8 mouse cellular contexts compared by ENCODE assay signal in genomic region chr6:134632756-134633155, GRCm38 (mm10). TPM values are rescaled to one million over a fixed set of nuclear protein-coding genes. Genes with fewer than 3 reads are reported as not detected.
A peak's percentile ranks its signal among the peaks of the same experiment; 100 is the strongest.
DNase-seq lines count a peak whose midpoint lies in the region; ATAC-seq and TF ChIP-seq lines count a peak whose summit lies in the region.

No protein-coding gene starts in this region.

- H3K9ac ChIP-seq in embryonic facial prominence, embryonic 14.5 days (ENCODE audit: low read depth, low read length), result peak overlapping the region; percentile 66

- peak overlapping the region; percentile 94 for H3K4me2 ChIP-seq in embryonic facial prominence, embryonic 14.5 days (ENCODE audit: low read depth, low read length)

- peak overlapping the region; percentile 86; the same call in 1 of the 2 replicates for H3K27ac ChIP-seq in left cerebral cortex, adult 2 months
- H3K27ac ChIP-seq in embryonic facial prominence, embryonic 14.5 days (replicated peaks; ENCODE audit: low read depth, low read length), result no peak overlapping the region
- H3K27ac ChIP-seq in olfactory bulb, adult 2 months (ENCODE audit: insufficient read depth, low read depth, low read length), result no peak overlapping the region

- no peak for ATAC-seq in embryonic facial prominence, embryonic 14.5 days (ENCODE audit: low read depth)
- ATAC-seq in granulocyte monocyte progenitor cell, adult 5-6 weeks (replicated peaks; ENCODE audit: poor library complexity, severe bottlenecking), result no peak

- peak overlapping the region; percentile 70 for H3K4me3 ChIP-seq in left cerebral cortex, adult 2 months
- peak overlapping the region; percentile 52 for H3K4me3 ChIP-seq in embryonic facial prominence, embryonic 14.5 days (ENCODE audit: low read depth, low read length)
- H3K4me3 ChIP-seq in olfactory bulb, adult 2 months (ENCODE audit: insufficient read depth, low read depth, low read length), result peak overlapping the region; percentile 62

- 0 out of 2 replicates have a peak, but pooled peaks cover 4% of the 10 kb centered on the region for H3K9me3 ChIP-seq in embryonic facial prominence, embryonic 14.5 days (ENCODE audit: control insufficient read depth, low read length)

- intact Hi-C loops in left cerebral cortex, adult 2 months (cut with DNase I), result no loop called here
- intact Hi-C loops in left cerebral cortex, postnatal 36 days (cut with DNase I), result no loop called here
- intact Hi-C loops in gastrocnemius, postnatal 36 days (cut with DNase I), result no loop called here

- WGBS in embryonic facial prominence, embryonic 14.5 days, result 40% methylated on average over 5 of the region's 5 CpGs
- 42% methylated on average over 5 of the region's 5 CpGs for WGBS in olfactory bulb, adult 2 months

- no peak for TF ChIP-seq POLR2A in olfactory bulb, adult 2 months (IDR thresholded peaks at IDR 0.05; ENCODE audit: insufficient read depth, low read depth, low read length)

- peaks cover 10% of the 10 kb centered on the region; the same call in 1 of the 2 replicates for H3K27me3 ChIP-seq in embryonic facial prominence, embryonic 14.5 days (replicated peaks; ENCODE audit: control insufficient read depth, insufficient read depth, low read length)

- no peak for TF ChIP-seq CTCF in left cerebral cortex, adult 2 months (IDR thresholded peaks at IDR 0.05)
- no peak for TF ChIP-seq CTCF in olfactory bulb, adult 2 months (IDR thresholded peaks at IDR 0.05; ENCODE audit: insufficient read depth, low read depth, low read length)

- no peak for DNase-seq in left cerebral cortex, adult 2 months (ENCODE audit: extremely low spot score in 1 of 2, low spot score in 2 of 2)
- no peak for DNase-seq in left cerebral cortex, postnatal 36 days (ENCODE audit: low spot score in 2 of 2)
- DNase-seq in embryonic facial prominence, embryonic 14.5 days (ENCODE audit: low spot score), result no peak
- DNase-seq in kidney, postnatal 14 days, result peak; percentile 22
- DNase-seq in gastrocnemius, postnatal 36 days, result no peak
- DNase-seq in spleen, postnatal 4 days (ENCODE audit: low spot score in 2 of 2), result no peak

- H3K36me3 ChIP-seq in embryonic facial prominence, embryonic 14.5 days (ENCODE audit: control insufficient read depth, insufficient read depth, low read length), result no peaks in the 10 kb centered on the region

- H3K4me1 ChIP-seq in embryonic facial prominence, embryonic 14.5 days (ENCODE audit: control insufficient read depth, insufficient read depth, low read length), result 0 out of 2 replicates have a peak, but pooled peaks cover 3% of the 10 kb centered on the region
- H3K4me1 ChIP-seq in olfactory bulb, adult 2 months (ENCODE audit: control insufficient read depth, insufficient read depth, low read length), result peaks cover 6% of the 10 kb centered on the region; the same call in 1 of the 2 replicates

RNA-seq across cellular contexts. Expression of gene Mansc1, which starts 0.5 kb away (rescaled TPM):
- total RNA-seq in left cerebral cortex, adult 2 months (2021), result 10 to 100 TPM; 11.5 to 12.7 TPM
- 10 to 100 TPM in 1 of 2 experiments, 1 to 10 TPM in 1; 9.9 to 14.0 TPM for total RNA-seq in left cerebral cortex, postnatal 36 days (2021)
- 1.9 and 2.1 TPM in 2 replicates for polyA plus RNA-seq in embryonic facial prominence, embryonic 14.5 days (2014; fragmentation: Nextera tagmentation; extraction: Ambion mirVana)
- polyA plus RNA-seq in olfactory bulb, adult 2 months (2012; ENCODE audit: insufficient read depth, insufficient read length, low replicate concordance, missing spikeins), result not detected in 2 replicates
- total RNA-seq in gastrocnemius, postnatal 36 days (2021), result 1 to 10 TPM in 1 of 2 experiments, under 1 TPM in 1; 0.96 to 1.1 TPM
- 5.3 and 6.3 TPM in 2 replicates for total RNA-seq in granulocyte monocyte progenitor cell, adult 5-6 weeks (2014; fragmentation: Nextera tagmentation)
- total RNA-seq in granulocyte monocyte progenitor cell, adult 5-6 weeks (2017), result 3.5 and 5.0 TPM in 2 replicates

RNA-seq across cellular contexts. Expression of gene Borcs5, which starts 6.6 kb away (rescaled TPM):
- total RNA-seq in left cerebral cortex, adult 2 months (2021), result 10 to 100 TPM; 34.1 to 37.6 TPM
- 10 to 100 TPM; 33.4 to 42.4 TPM for total RNA-seq in left cerebral cortex, postnatal 36 days (2021)
- polyA plus RNA-seq in embryonic facial prominence, embryonic 14.5 days (2014; fragmentation: Nextera tagmentation; extraction: Ambion mirVana), result 18.0 and 20.2 TPM in 2 replicates
- not detected in 2 replicates for polyA plus RNA-seq in olfactory bulb, adult 2 months (2012; ENCODE audit: insufficient read depth, insufficient read length, low replicate concordance, missing spikeins)
- total RNA-seq in gastrocnemius, postnatal 36 days (2021), result 10 to 100 TPM; 13.0 to 15.9 TPM
- 13.5 and 19.0 TPM in 2 replicates for total RNA-seq in granulocyte monocyte progenitor cell, adult 5-6 weeks (2014; fragmentation: Nextera tagmentation)
- total RNA-seq in granulocyte monocyte progenitor cell, adult 5-6 weeks (2017), result 5.8 and 6.4 TPM in 2 replicates
